Mouse (Mus musculus): Measurements from ENCODE around the gene Gdi1. TPM values are rescaled to one million over a fixed set of nuclear protein-coding genes. Genes with fewer than 3 reads are reported as not detected.
"Not testable (repeated sequence)": the region's sequence is repeated elsewhere in the genome, so short reads cannot be mapped to it uniquely, and the experiment has no call there.

Gene Gdi1
- total RNA-seq, 2 experiments from 2014 or later, result 36.3 to 38.9 TPM

DNA sequence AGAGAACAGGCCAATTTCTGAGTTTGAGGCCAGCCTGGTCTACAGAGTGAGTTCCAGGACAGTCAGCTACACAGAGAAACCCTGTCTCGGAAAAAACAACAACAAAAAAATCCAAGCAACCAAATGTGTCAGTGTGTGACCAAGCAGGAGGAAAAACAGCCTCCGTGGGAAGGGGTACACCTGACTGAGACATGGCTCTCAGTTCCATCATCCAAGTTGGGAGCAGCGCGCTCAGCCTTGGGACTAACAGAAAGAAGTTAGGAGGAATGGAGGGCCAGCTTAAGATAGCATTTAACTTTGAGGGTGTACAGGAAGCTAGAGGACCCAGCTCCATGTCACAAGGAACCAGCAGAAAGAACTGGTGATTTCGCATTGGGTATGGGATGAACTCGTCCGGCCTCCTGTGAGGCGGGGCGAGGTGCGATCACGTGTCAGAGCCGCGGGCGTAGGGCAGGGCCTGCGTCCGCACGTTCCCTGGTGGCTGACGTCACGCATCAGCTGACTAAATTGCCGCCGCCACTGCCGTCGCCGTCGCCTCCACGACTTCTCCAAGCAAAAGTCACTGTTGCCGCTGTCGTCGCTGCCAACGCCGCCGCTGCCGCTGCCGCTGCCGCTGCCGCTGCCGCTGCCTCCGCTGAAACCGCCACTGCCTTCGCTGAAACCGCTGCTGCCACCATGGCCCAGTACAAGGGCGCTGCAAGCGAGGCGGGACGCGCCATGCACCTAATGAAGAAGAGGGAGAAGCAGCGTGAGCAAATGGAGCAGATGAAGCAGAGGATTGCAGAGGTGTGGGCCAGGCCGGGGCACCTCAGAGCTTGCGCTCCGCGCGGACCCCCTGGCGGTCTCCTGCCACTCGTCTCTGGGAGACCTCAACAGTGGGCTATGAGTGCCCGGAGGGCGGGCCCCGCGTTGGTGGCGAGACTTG lies 8.0 kb downstream of the Gdi1 start, which contains the start of gene Fam50a:
Gene Fam50a (plus strand): TSS at position 494 of the 925 bp plus-strand sequence.
- intact Hi-C loops (cut with DNase I; ENCODE audit: low total_unique reads), result no loop called here
- DNase-seq, result peak; percentile 89

DNA sequence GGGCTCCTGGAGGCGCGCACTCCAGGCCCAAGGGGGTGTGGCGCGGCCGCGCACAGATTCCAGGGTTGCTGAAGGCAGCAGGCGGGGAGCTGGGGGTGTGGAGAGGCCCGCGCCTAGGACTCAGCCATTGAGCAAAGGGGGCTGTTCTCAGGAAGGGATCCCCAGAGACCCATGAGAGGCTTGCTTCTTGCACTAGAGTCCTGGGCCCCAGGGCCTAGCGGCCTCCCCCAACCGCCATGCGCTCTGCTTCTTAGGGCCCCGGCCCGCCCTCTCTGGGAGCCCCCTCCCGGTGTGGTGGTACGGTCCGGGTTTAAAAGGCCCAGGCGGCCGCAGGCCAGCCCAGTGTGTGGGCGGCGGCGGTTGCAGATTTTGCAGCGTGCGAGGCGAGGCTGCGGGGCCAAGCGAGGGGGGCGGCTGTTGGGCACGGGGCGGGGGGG lies 23.9 kb downstream of the Gdi1 start, which contains the start of gene Plxna3:
Gene Plxna3 (plus strand): TSS at position 342 of the 437 bp plus-strand sequence.
- peak; percentile 71 for DNase-seq
- intact Hi-C loops (cut with DNase I; ENCODE audit: low total_unique reads), result no loop called here

DNA sequence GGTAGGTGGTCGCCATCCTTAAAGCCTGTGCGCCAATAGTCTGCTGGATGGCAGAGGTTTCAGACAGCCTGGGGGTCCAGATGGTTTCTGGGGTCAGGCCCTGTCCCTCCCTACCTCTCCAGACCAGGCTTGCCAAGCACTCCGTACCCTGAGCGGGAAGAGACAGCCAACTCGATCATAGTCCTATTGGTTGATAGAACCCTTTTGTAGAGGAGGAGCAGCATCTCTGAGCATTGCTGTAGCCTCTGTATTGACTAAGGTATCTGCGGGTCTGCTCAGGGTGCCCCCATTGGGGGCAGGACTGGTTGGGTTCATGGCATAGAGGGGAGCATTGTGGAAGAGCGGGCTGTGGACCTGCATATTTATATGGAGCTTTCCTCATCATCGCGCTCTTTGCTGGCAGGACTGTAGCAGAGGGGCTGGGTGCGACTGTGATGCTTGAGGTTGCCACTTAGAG lies 24.4 kb downstream of the Gdi1 start:
- no peak for DNase-seq
- intact Hi-C loops (cut with DNase I; ENCODE audit: low total_unique reads), result no loop called here

DNA sequence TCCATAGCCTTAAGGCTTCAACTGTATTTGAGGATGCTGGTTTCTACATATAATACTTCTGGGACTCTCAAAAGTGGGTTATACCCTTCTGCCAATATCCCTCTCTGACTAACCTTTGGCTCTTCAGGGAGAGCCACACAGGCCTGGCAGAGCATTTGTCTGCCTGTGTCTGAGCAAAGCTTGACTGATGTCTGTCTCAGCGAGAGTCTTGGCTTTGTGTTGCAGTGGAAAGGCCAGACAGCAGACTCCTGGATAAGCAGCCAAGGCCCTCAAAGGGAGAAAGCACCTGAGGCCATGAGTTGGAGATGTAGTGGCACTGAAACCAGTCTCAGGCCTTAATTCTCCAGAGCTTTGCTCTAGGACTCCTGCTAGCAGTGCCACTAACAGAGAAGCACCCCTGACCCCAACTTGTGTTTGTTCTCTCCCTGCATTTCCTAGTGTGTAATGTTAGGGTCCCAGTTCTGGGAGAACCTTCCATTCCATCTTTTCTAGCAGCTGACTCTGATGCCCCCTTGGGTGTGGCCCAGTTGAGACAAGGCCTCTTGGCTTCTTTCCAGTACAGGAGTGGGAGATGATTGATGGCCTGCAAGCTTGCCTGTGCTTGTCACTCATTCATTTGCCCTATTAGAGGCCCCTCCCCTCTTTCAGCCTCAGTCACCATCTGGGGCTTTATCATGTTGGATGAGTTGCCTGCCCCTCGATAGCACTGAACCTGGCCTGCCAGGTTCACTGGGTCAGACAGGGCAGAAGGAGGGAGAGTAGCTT lies 25.6 kb downstream of the Gdi1 start:
- no peak for DNase-seq
- intact Hi-C loops (cut with DNase I; ENCODE audit: low total_unique reads), result no loop called here

DNA sequence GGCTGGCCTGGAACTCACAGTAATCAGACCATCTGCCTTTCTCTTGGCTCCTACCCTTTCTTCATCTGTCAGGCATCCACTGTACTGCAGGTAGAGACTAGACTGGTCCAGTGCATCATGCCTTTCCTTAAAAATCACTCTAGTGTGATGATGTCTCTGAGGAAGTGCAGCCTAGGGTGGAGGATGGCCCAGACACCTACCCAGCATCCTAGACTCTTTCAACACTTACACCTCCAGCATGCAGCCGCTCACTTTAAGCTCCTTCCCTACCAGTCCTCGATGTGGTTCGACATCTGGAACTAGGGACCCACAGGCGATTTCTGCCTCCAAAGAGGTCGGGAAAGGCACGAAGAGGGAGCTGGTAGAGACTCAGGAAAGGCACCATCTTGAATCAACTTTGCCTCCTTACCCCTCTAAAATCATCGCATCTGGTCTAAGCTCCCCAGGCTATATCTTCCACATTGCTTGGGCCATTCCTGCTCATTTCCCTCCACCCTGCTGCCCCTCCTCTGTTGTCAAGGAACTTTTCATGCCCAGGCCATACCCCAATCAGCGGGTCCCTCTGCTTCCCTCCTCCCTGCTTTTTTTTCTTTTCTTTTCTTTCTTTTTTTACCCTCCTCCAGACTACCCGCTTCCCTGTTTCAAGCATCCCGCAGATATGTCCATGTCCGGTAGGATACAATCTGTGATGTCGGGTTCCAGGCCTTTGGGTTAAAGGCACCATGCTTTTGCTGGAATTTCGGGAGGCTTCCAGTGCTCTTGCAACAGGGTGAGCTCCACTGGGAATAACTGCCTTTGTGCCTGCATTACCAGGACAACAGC lies 48.1 kb downstream of the Gdi1 start:
- intact Hi-C loops (cut with DNase I; ENCODE audit: low total_unique reads), result no loop called here
- DNase-seq, result no peak

DNA sequence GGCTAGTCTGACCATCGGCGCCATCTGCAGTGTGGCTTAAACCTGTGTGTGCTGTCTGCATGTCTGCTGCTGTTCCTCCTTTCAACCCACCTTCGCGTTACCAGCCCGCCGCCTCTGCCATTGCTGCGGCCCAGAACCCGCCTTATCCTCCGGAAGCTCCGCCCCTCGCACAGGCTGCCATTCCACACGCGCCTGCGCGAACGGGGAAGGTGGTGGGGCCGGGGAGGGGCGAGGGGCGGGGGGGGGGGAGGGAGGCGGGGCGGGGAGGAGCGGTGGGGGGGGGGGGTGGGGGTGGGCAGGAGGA lies 48.6 kb downstream of the Gdi1 start, which contains the start of gene Lage3:
Gene Lage3 (minus strand): TSS at position 152 of the 304 bp plus-strand sequence.
- DNase-seq, result peak; percentile 84
- intact Hi-C loops (cut with DNase I; ENCODE audit: low total_unique reads), result no loop called here

DNA sequence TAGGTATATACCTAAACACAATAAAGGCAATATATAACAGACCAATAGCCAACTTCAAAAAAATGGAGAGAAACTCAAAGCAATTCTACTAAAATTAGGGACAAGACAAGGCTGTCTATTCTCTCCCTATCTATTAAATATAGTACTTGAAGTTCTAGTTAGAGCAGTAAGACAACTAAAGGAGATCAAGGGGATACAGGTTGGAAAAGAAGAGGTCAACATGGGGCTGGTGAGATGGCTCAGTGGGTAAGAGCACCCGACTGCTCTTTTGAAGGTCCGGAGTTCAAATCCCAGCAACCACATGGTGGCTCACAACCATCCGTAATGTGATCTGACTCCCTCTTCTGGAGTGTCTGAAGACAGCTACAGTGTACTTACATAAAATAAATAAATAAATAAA lies 52.3 kb downstream of the Gdi1 start:
- DNase-seq; intact Hi-C loops (cut with DNase I; ENCODE audit: low total_unique reads): not testable (repeated sequence)

DNA sequence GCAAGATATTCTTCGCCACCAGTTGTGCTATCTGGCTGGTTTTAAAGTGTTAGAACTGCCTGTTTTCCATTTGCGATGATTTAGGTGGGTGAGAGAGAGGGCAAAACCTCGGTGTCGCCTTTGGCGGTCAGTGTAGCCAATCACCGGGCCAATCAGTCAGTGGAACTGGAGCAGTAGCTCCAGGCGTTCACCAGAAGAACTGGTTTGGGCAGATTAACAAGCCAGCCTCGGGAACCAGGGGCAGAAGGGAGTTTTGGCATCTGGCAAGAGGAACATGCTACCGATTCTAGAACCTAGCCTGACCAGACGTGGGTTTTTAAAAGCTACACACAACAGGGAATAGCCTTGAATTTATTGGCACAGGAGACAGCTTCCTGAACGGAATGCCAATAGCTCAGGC lies 54.4 kb downstream of the Gdi1 start:
- intact Hi-C loops (cut with DNase I; ENCODE audit: low total_unique reads), result no loop called here
- no peak for DNase-seq

Small RNA genes within 50 kb of the gene (microRNA-seq; reads per million reads assigned to microRNA genes)
- gene Mir7091, result 1.0 to 1.6 reads per million in 2 experiments
- 0 reads per million in 2 experiments for gene Mir7092

Other genes with a start within 250 kb of the Gdi1 start
- gene Opn1mw, start 177.5 kb upstream of the Gdi1 start, total RNA-seq (2021), result not detected
- gene Mecp2, start 169.6 kb upstream of the Gdi1 start, total RNA-seq (2021), result 10 to 100 TPM; 25.6 to 30.4 TPM
- gene Tex28, start 137.2 kb upstream of the Gdi1 start, total RNA-seq (2021), result not detected
- gene Tktl1, start 127.7 kb upstream of the Gdi1 start, total RNA-seq (2021), result not detected
- 10 to 100 TPM; 78.1 to 92.7 TPM for gene Flna, start 55.2 kb upstream of the Gdi1 start, total RNA-seq (2021)
- 10 to 100 TPM; 17.5 to 18.4 TPM for gene Emd, start 50.3 kb upstream of the Gdi1 start, total RNA-seq (2021)
- 100 to 1,000 TPM; 121 to 122 TPM for gene Rpl10, start 34.2 kb upstream of the Gdi1 start, total RNA-seq (2021)
- 10 to 100 TPM; 31.6 to 34.1 TPM for gene Taz, start 23.1 kb upstream of the Gdi1 start, total RNA-seq (2021)
- 10 to 100 TPM; 79.6 to 82.4 TPM for gene Dnase1l1, start 22.7 kb upstream of the Gdi1 start, total RNA-seq (2021)
- 10 to 100 TPM; 87.9 to 94.6 TPM for gene Atp6ap1, start 7.9 kb upstream of the Gdi1 start, total RNA-seq (2021)
- 10 to 100 TPM; 20.0 to 23.5 TPM for gene Fam50a, start 8.0 kb downstream of the Gdi1 start, total RNA-seq (2021)
- gene Plxna3, start 24.1 kb downstream of the Gdi1 start, total RNA-seq (2021), result 1 to 10 TPM; 1.6 TPM
- 10 to 100 TPM; 36.1 to 36.3 TPM for gene Lage3, start 48.6 kb downstream of the Gdi1 start, total RNA-seq (2021)
- gene Ubl4a, start 68.2 kb downstream of the Gdi1 start, total RNA-seq (2021), result 10 to 100 TPM; 43.5 to 46.7 TPM
- gene Slc10a3, start 68.4 kb downstream of the Gdi1 start, total RNA-seq (2021), result 1 to 10 TPM; 3.9 to 4.1 TPM
- gene Fam3a, start 88.3 kb downstream of the Gdi1 start, total RNA-seq (2021), result 10 to 100 TPM; 14.1 to 17.7 TPM
- 10 to 100 TPM; 21.9 to 23.5 TPM for gene Ikbkg, start 88.3 kb downstream of the Gdi1 start, total RNA-seq (2021)
- 1 to 10 TPM; 4.7 to 5.7 TPM for gene G6pdx, start 124.2 kb downstream of the Gdi1 start, total RNA-seq (2021)
- gene Gm6880, start 176.4 kb downstream of the Gdi1 start, total RNA-seq (2021), result not detected

Data from gastrocnemius, postnatal 14 days (tissue).